Mouse (Mus musculus) gastrocnemius, adult 8-10 months (tissue): ENCODE results near the gene Havcr1. TPM values are rescaled to one million over a fixed set of nuclear protein-coding genes. Genes with fewer than 3 reads are reported as not detected.

ENCODE experiments used
- DNase-seq, 2 experiments: peaks; one replicate each; pipeline ENCODE4 v3.0.0; 2022; ENCODE audit warnings: low spot score in 2 of 2
- total RNA-seq, 4 experiments: library from RNA; stranded (reverse); gene quantifications; 2 replicates each; pipeline ENCODE4 v1.2.4; 2022

Gene Havcr1
- total RNA-seq, 4 experiments from 2014 or later: 0.56 TPM; not detected in 3

GRCm38 (mm10) chr11:46819930-46820329, 85.0 kb downstream of the Havcr1 start:
- no peak for DNase-seq

Other genes with a start within 250 kb of the Havcr1 start
- not detected for gene Gm12169, start 210.9 kb upstream of the Havcr1 start, total RNA-seq
- gene BC053393, start 163.5 kb upstream of the Havcr1 start, total RNA-seq: not detected
- gene Dppa1, start 105.8 kb upstream of the Havcr1 start, total RNA-seq: not detected
- not detected for gene Timd2, start 28.0 kb upstream of the Havcr1 start, total RNA-seq
- under 1 TPM in 3 of 4 experiments, not detected in 1; 0.27 to 0.67 (median 0.59) TPM for gene Timd4, start 75.7 kb downstream of the Havcr1 start, total RNA-seq